Mouse (Mus musculus) brown adipose tissue, adult 24 weeks (tissue): ENCODE measurements around the gene Cask. TPM values are rescaled to one million over a fixed set of nuclear protein-coding genes. Genes with fewer than 3 reads are reported as not detected.

ENCODE experiments used
- polyA plus RNA-seq: library from polyadenylated mRNA; stranded (reverse); fragments of >200 nt; gene quantifications from 2 replicates; pipeline ENCODE4 v1.2.4, GENCODE M21; 2012; ENCODE audit not compliant: missing spikeins, insufficient read depth, insufficient read length

Cask gene
- polyA plus RNA-seq, 1 experiment: 23.0 TPM

Other genes with a start within 250 kb of the Cask start
- gene Gpr34, start 219.3 kb downstream of the Cask start, polyA plus RNA-seq: 1.6 and 2.2 TPM in 2 replicates
- not detected in 2 replicates for gene Gpr82, start 190.0 kb downstream of the Cask start, polyA plus RNA-seq